Mouse (Mus musculus): Measurements from ENCODE around the gene Acr. TPM values are rescaled to one million over a fixed set of nuclear protein-coding genes. Genes with fewer than 3 reads are reported as not detected.

Gene Acr
- not detected for total RNA-seq (2023)

DNA sequence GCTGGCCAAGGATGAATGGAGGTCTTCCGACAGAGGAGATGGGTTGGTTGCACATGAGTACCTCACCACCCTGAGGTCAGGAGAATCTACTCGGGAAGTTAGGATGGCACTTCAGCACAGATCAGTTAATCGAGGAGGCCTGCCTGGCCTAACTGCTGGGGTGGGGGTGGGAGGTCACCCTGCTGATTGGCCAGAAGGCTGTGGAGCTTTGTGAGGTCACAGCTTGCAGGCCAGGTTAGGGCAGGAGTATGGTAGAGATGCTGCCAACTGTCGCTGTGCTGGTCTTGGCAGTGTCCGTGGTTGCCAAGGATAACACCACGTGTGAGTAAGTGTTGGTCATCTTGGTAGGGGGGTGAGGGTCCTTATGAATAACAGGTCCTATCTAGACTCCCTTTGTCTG, at the start of gene Acr:
Gene Acr (plus strand): TSS at position 213 of the 400 bp plus-strand sequence.

DNA sequence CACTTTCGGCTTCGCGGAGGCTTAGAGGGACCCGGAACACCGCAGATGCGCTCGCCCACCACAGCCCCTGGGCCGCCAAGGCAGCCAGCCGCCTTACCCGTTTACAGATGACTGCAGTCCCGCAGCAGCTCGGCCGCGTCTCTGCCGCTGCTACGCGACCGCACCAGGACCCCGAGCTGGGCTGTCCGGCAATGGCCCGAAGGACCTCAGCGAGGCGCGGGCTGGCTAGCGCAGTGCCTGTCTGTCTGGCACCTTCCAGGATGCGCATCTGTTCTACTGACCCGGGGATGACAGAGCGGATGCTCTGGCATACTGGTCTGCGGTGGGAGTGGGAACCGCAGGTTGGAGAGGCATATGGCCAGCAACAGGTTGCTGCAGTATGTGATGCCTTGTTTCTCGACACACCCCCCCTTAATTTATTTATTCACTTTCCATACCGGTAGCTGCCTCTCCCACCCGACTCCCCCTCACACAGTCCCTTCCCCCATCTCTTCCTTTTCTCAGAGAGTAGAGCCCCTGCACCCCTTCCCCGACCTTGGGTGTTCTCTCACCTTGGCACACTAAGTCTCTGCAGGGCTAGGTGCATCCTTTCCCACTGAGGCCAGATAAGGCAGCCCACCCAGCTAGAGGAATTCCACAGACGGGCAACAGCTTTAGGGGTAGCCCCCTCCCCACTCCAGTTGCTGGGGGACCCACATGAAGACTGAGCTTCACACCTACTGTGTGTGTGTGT, 23.8 kb downstream of the Acr start, which contains the start of gene Rabl2:
Gene Rabl2 (minus strand): TSS at position 201 of the 733 bp plus-strand sequence.

Other genes starting within 250 kb of the Acr start
- gene Adm2, start 245.6 kb upstream of the Acr start, total RNA-seq (2023): not detected
- not detected for gene Miox, start 233.9 kb upstream of the Acr start, total RNA-seq (2023)
- gene Lmf2, start 212.7 kb upstream of the Acr start, total RNA-seq (2023): 29.6 TPM
- 113 TPM for gene Ncaph2, start 212.6 kb upstream of the Acr start, total RNA-seq (2023)
- 18.0 TPM for gene Sco2, start 194.5 kb upstream of the Acr start, total RNA-seq (2023)
- 0.56 TPM for gene Tymp, start 191.3 kb upstream of the Acr start, total RNA-seq (2023)
- not detected for gene Odf3b, start 189.0 kb upstream of the Acr start, total RNA-seq (2023)
- gene Klhdc7b, start 183.4 kb upstream of the Acr start, total RNA-seq (2023): not detected
- gene Syce3, start 157.8 kb upstream of the Acr start, total RNA-seq (2023): not detected
- 8.1 TPM for gene Cpt1b, start 142.5 kb upstream of the Acr start, total RNA-seq (2023)
- gene C730034F03Rik, start 138.7 kb upstream of the Acr start, total RNA-seq (2023): 7.5 TPM
- gene Gm44502, start 138.6 kb upstream of the Acr start, total RNA-seq (2023): 0.62 TPM
- gene Chkb, start 138.4 kb upstream of the Acr start, total RNA-seq (2023): 220 TPM
- not detected for gene Mapk8ip2, start 114.4 kb upstream of the Acr start, total RNA-seq (2023)
- 15.0 TPM for gene Arsa, start 90.9 kb upstream of the Acr start, total RNA-seq (2023)
- gene Shank3, start 68.7 kb upstream of the Acr start, total RNA-seq (2023): 0.32 TPM
- gene Rabl2, start 23.6 kb downstream of the Acr start, total RNA-seq (2023): 1.4 TPM

Measured in CD4-positive naive resting alpha-beta T cell, adult 76 days (primary cell).